Mouse (Mus musculus): ENCODE results near the gene Smyd3. TPM values are rescaled to one million over a fixed set of nuclear protein-coding genes. Genes with fewer than 3 reads are reported as not detected.

Gene Smyd3
- total and polyA plus RNA-seq, 2 experiments from 2014 or later: 15.8 to 28.4 TPM

GRCm38 (mm10) chr1:179114833-179115495, 402.9 kb downstream of the Smyd3 start:
- no peak overlapping the region for H3K27ac ChIP-seq (ENCODE audit: low read depth, low read length)
- no peaks in the 10 kb centered on the region for H3K27me3 ChIP-seq (ENCODE audit: insufficient read depth, low read length)
- 84% methylated on average over 7 of the region's 7 CpGs for WGBS
- no peak overlapping the region for H3K4me2 ChIP-seq (ENCODE audit: low read depth, low read length, poor library complexity, severe bottlenecking)
- no peak for DNase-seq (ENCODE audit: low spot score)
- H3K4me3 ChIP-seq (ENCODE audit: low read depth, low read length): no peak overlapping the region
- no peak for ATAC-seq (ENCODE audit: low FRiP score)
- H3K9me3 ChIP-seq (ENCODE audit: low read length): no peaks in the 10 kb centered on the region
- no peaks in the 10 kb centered on the region for H3K36me3 ChIP-seq (ENCODE audit: insufficient read depth, low read length)
- no peak for TF ChIP-seq CTCF (IDR thresholded peaks at IDR 0.05)
- no peaks in the 10 kb centered on the region for H3K4me1 ChIP-seq (ENCODE audit: insufficient read depth, low read length)
- no peak overlapping the region for H3K9ac ChIP-seq (replicated peaks; ENCODE audit: low read length, poor library complexity, severe bottlenecking)

DNA sequence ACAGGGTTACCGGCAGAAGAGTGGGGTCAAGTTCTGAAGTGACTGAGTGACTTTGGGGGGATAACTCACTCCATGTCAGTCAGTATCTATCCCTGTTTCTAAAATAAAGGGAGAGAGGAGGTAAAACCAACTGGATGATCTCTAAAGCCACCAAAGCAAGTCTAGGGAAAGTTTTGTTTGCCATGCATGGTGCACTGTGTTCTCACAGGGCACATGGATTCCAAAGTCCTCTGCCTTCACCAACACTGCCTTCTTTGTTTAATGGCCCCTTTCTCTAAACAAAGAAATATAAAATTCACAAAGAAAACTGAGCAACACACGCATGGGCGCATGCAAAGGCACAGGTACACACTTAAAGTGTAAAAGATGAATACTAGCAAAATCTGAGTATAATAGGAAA, 403.5 kb downstream of the Smyd3 start:
- DNase-seq (ENCODE audit: low spot score): no peak
- Histone ChIP-seq H3K4me3 (ENCODE audit: low read depth, low read length) (no peak overlapping the region), H3K27ac (ENCODE audit: low read depth, low read length) (no peak overlapping the region), H3K4me1 (ENCODE audit: insufficient read depth, low read length) (no peaks in the 10 kb centered on the region), H3K9ac (replicated peaks; ENCODE audit: low read length, poor library complexity, severe bottlenecking) (no peak overlapping the region), H3K36me3 (ENCODE audit: insufficient read depth, low read length) (no peaks in the 10 kb centered on the region), H3K4me2 (ENCODE audit: low read depth, low read length, poor library complexity, severe bottlenecking) (no peak overlapping the region), H3K9me3 (ENCODE audit: low read length) (no peaks in the 10 kb centered on the region), H3K27me3 (ENCODE audit: insufficient read depth, low read length) (no peaks in the 10 kb centered on the region)
- ATAC-seq (ENCODE audit: low FRiP score): no peak
- WGBS: 96% methylated on average over 3 of the region's 3 CpGs
- TF ChIP-seq CTCF (IDR thresholded peaks at IDR 0.05): no peak

DNA sequence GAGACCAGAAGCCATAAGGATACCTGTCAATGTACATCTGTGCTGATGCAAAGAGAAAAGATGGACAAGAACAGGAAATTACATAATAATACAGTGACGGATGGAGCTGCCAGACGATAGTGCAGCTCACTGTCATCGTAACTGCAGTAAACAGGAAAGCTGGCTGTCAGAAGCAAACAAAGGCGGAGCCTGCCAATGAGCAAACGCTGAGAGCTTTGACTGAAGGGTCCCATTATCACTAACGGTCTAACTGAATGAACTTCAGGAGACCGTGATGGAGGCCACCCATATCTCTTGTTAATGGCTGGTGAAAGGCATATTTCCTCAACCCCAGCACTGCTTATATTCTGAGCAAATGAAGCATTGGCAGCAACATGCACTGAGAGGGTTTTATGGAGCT, 409.1 kb downstream of the Smyd3 start:
- H3K9me3 ChIP-seq (ENCODE audit: low read length): no peaks in the 10 kb centered on the region
- DNase-seq (ENCODE audit: low spot score) (no peak), ATAC-seq (ENCODE audit: low FRiP score) (no peak)
- 54% methylated on average over 7 of the region's 7 CpGs for WGBS
- H3K4me3 ChIP-seq (ENCODE audit: low read depth, low read length): no peak overlapping the region
- H3K4me2 ChIP-seq (ENCODE audit: low read depth, low read length, poor library complexity, severe bottlenecking): no peak overlapping the region
- H3K36me3 ChIP-seq (ENCODE audit: insufficient read depth, low read length): no peaks in the 10 kb centered on the region
- no peaks in the 10 kb centered on the region for H3K4me1 ChIP-seq (ENCODE audit: insufficient read depth, low read length)
- no peak overlapping the region for H3K27ac ChIP-seq (ENCODE audit: low read depth, low read length)
- no peak for TF ChIP-seq CTCF (IDR thresholded peaks at IDR 0.05)
- H3K9ac ChIP-seq (replicated peaks; ENCODE audit: low read length, poor library complexity, severe bottlenecking): no peak overlapping the region
- H3K27me3 ChIP-seq (ENCODE audit: insufficient read depth, low read length): no peaks in the 10 kb centered on the region

DNA sequence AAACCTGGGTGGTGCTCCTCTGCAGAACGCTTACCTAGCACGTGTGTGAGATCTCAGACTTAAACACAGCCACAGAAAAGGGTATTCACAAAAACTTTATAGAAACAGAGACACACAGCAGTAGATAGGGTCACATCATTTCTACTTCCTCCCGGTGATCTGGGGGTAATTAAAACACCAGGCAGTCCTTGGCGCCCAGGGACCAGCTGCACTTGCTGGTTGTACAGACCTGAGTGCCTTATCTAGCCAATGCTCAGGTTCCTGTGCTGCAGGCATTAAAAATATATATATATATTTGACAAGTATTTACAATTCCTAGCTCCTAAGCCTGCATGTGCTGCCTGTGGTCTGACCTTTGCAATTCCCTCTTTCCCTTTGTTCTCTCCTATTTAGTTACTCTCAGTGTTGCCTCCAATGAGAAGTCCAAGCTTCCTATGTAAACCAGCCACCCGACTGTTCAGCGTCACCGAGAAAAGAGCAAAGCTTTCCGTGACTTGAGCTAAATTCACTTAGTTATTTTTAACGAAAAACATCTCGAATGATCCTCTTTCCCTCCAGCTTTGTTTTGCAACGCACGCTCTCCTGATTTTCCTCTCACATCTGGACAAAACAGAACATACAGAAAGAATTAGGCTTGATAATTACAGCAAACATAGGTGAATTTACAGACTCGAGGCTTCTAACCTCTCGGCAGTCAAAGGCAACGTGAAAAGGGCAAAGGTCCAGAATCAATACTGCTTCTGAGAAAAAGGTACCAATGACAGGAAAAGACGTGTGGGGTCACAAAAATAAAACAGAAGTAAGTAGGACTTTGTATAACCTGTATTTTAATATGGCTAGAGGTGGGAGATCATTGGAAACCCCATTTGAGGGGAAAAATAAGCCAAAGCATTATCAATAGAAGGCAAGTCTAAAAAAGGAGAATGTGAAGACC, 409.8 kb downstream of the Smyd3 start:
- Histone ChIP-seq H3K4me2 (ENCODE audit: low read depth, low read length, poor library complexity, severe bottlenecking) (no peak overlapping the region), H3K27me3 (ENCODE audit: insufficient read depth, low read length) (no peaks in the 10 kb centered on the region), H3K27ac (ENCODE audit: low read depth, low read length) (no peak overlapping the region), H3K4me1 (ENCODE audit: insufficient read depth, low read length) (no peaks in the 10 kb centered on the region), H3K4me3 (ENCODE audit: low read depth, low read length) (no peak overlapping the region), H3K9ac (replicated peaks; ENCODE audit: low read length, poor library complexity, severe bottlenecking) (no peak overlapping the region), H3K36me3 (ENCODE audit: insufficient read depth, low read length) (no peaks in the 10 kb centered on the region), H3K9me3 (ENCODE audit: low read length) (no peaks in the 10 kb centered on the region)
- 70% methylated on average over 16 of the region's 16 CpGs for WGBS
- ATAC-seq (ENCODE audit: low FRiP score) (no peak), DNase-seq (ENCODE audit: low spot score) (no peak)
- TF ChIP-seq CTCF (IDR thresholded peaks at IDR 0.05): no peak

- no peaks in the 10 kb centered on the region for H3K36me3 ChIP-seq (ENCODE audit: insufficient read depth, low read length)
- DNase-seq (ENCODE audit: low spot score) (peak; percentile 46), ATAC-seq (ENCODE audit: low FRiP score) (no peak)
- no peak overlapping the region for H3K27ac ChIP-seq (ENCODE audit: low read depth, low read length)
- no peak for TF ChIP-seq CTCF (IDR thresholded peaks at IDR 0.05)
- no peaks in the 10 kb centered on the region for H3K27me3 ChIP-seq (ENCODE audit: insufficient read depth, low read length)
- H3K4me1 ChIP-seq (ENCODE audit: insufficient read depth, low read length): no peaks in the 10 kb centered on the region
- no peaks in the 10 kb centered on the region for H3K9me3 ChIP-seq (ENCODE audit: low read length)
- H3K4me2 ChIP-seq (ENCODE audit: low read depth, low read length, poor library complexity, severe bottlenecking): no peak overlapping the region
- H3K4me3 ChIP-seq (ENCODE audit: low read depth, low read length): no peak overlapping the region
- WGBS: 65% methylated on average over 7 of the region's 7 CpGs
- no peak overlapping the region for H3K9ac ChIP-seq (replicated peaks; ENCODE audit: low read length, poor library complexity, severe bottlenecking)
These were observed 410.6 kb downstream of the Smyd3 start for GRCm38 (mm10) chr1:179107211-179107610.

DNA sequence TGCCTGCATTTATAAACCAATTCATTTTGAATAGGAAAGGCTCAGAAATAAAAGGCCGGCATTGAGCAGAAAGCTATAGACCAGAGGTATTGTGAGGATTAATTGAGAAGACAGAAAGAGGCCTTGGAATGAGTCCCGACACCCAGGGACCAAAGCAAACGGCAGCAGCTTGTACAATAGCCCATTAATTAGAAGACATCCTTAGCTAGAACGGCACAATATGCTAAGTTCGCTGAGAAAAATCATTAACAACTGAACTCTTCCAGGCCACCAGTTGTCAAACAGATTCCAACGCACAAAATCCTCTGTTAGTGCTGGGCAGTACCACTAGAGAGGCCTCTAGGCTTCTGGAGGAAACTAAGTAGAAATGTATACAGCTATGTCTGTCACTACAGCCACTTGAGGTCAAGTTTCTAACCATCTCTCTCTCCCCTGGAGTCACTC, 411.1 kb downstream of the Smyd3 start:
- H3K36me3 ChIP-seq (ENCODE audit: insufficient read depth, low read length): no peaks in the 10 kb centered on the region
- WGBS: 23% methylated on average over 6 of the region's 6 CpGs
- ATAC-seq (ENCODE audit: low FRiP score) (0 out of 2 replicates have a peak, but pooled peaks have one; percentile 23), DNase-seq (ENCODE audit: low spot score) (peak; percentile 52)
- H3K27me3 ChIP-seq (ENCODE audit: insufficient read depth, low read length): no peaks in the 10 kb centered on the region
- H3K4me1 ChIP-seq (ENCODE audit: insufficient read depth, low read length): no peaks in the 10 kb centered on the region
- no peak overlapping the region for H3K4me3 ChIP-seq (ENCODE audit: low read depth, low read length)
- no peak for TF ChIP-seq CTCF (IDR thresholded peaks at IDR 0.05)
- no peak overlapping the region for H3K27ac ChIP-seq (ENCODE audit: low read depth, low read length)
- no peaks in the 10 kb centered on the region for H3K9me3 ChIP-seq (ENCODE audit: low read length)
- no peak overlapping the region for H3K9ac ChIP-seq (replicated peaks; ENCODE audit: low read length, poor library complexity, severe bottlenecking)
- no peak overlapping the region for H3K4me2 ChIP-seq (ENCODE audit: low read depth, low read length, poor library complexity, severe bottlenecking)

Data from midbrain, postnatal 0 days (tissue).